Mouse (Mus musculus): ENCODE measurements around the gene Rilp.
"Not testable (repeated sequence)": the region's sequence is repeated elsewhere in the genome, so short reads cannot be mapped to it uniquely, and the experiment has no call there.

The Rilp gene

GRCm38 (mm10) chr11:75533314-75534015 is 23.6 kb downstream of the Rilp start:
- no peak for DNase-seq (ENCODE audit: low spot score)

- no peak for DNase-seq (ENCODE audit: low spot score)
Measured at GRCm38 (mm10) chr11:75534286-75535033, 24.6 kb downstream of the Rilp start.

- DNase-seq (ENCODE audit: low spot score), result no peak
Measured at GRCm38 (mm10) chr11:75535106-75535795, 25.4 kb downstream of the Rilp start.

GRCm38 (mm10) chr11:75536255-75537024 is 26.5 kb downstream of the Rilp start:
- no peak for DNase-seq (ENCODE audit: low spot score)

GRCm38 (mm10) chr11:75537025-75537414 is 27.1 kb downstream of the Rilp start:
- no peak for DNase-seq (ENCODE audit: low spot score)

GRCm38 (mm10) chr11:75537491-75538183 is 27.7 kb downstream of the Rilp start:
- no peak for DNase-seq (ENCODE audit: low spot score)

GRCm38 (mm10) chr11:75538184-75538969 is 28.5 kb downstream of the Rilp start:
- DNase-seq (ENCODE audit: low spot score), result no peak

- no peak for DNase-seq (ENCODE audit: low spot score)
Measured at GRCm38 (mm10) chr11:75538970-75539299, 29.0 kb downstream of the Rilp start.

GRCm38 (mm10) chr11:75540209-75540608 is 30.3 kb downstream of the Rilp start:
- no peak for DNase-seq (ENCODE audit: low spot score)

GRCm38 (mm10) chr11:75540710-75541581 is 31.1 kb downstream of the Rilp start:
- DNase-seq (ENCODE audit: low spot score), result no peak

GRCm38 (mm10) chr11:75544713-75545112 is 34.8 kb downstream of the Rilp start:
- no peak for DNase-seq (ENCODE audit: low spot score)

GRCm38 (mm10) chr11:75546057-75546456 is 36.2 kb downstream of the Rilp start:
- DNase-seq (ENCODE audit: low spot score), result no peak

- no peak for DNase-seq (ENCODE audit: low spot score)
Measured at GRCm38 (mm10) chr11:75549658-75550111, 39.8 kb downstream of the Rilp start.

GRCm38 (mm10) chr11:75550200-75550946 is 40.5 kb downstream of the Rilp start:
- DNase-seq (ENCODE audit: low spot score), result no peak

GRCm38 (mm10) chr11:75551321-75551720 is 41.4 kb downstream of the Rilp start:
- no peak for DNase-seq (ENCODE audit: low spot score)

- no peak for DNase-seq (ENCODE audit: low spot score)
Measured at GRCm38 (mm10) chr11:75551961-75552441, 42.1 kb downstream of the Rilp start.

- DNase-seq (ENCODE audit: low spot score), result no peak
Measured at GRCm38 (mm10) chr11:75552906-75553482, 43.1 kb downstream of the Rilp start.

GRCm38 (mm10) chr11:75556006-75556405 is 46.1 kb downstream of the Rilp start:
- DNase-seq (ENCODE audit: low spot score), result not testable (repeated sequence)

Measured in testis, postnatal 10 days (tissue).